Mouse (Mus musculus): Measurements from ENCODE around the gene Plpp6. TPM values are rescaled to one million over a fixed set of nuclear protein-coding genes. Genes with fewer than 3 reads are reported as not detected.

Plpp6 gene
- total RNA-seq, 2 experiments from 2014 or later, result 30.4 to 36.5 TPM

Other genes with a start within 250 kb of the Plpp6 start
- 100 to 1,000 TPM; 102 TPM for gene Slc1a1, start 128.9 kb upstream of the Plpp6 start, total RNA-seq (2021)
- 1 to 10 TPM; 5.1 to 7.1 TPM for gene 4430402I18Rik, start 3.8 kb downstream of the Plpp6 start, total RNA-seq (2021)
- 10 to 100 TPM; 72.6 to 73.7 TPM for gene Cdc37l1, start 26.4 kb downstream of the Plpp6 start, total RNA-seq (2021)
- gene Ak3, start 84.0 kb downstream of the Plpp6 start, total RNA-seq (2021), result 10 to 100 TPM; 43.5 to 46.5 TPM
- 10 to 100 TPM; 19.6 to 19.8 TPM for gene Rcl1, start 137.4 kb downstream of the Plpp6 start, total RNA-seq (2021)